Mouse (Mus musculus) midbrain, embryonic 15.5 days (tissue): ENCODE data around the gene Olfr1382. TPM values are rescaled to one million over a fixed set of nuclear protein-coding genes. Genes with fewer than 3 reads are reported as not detected.

Experiments
- polyA plus RNA-seq: library from polyadenylated mRNA; unstranded; fragments of >200 nt; fragmentation: Nextera tagmentation; extraction: Ambion mirVana; gene quantifications from 2 replicates; pipeline ENCODE4 v1.2.1, GENCODE M21; 2015

Gene Olfr1382
- polyA plus RNA-seq, 1 experiment from 2014 or later: not detected

Other genes with a start within 250 kb of the Olfr1382 start
- 0.05 TPM in 1 of 2 replicates, not detected in the other for gene Olfr1393, start 249.9 kb upstream of the Olfr1382 start, polyA plus RNA-seq
- 0.04 and 0.05 TPM in 2 replicates for gene Olfr1392, start 243.0 kb upstream of the Olfr1382 start, polyA plus RNA-seq
- gene Olfr10, start 223.5 kb upstream of the Olfr1382 start, polyA plus RNA-seq: not detected in 2 replicates
- gene Olfr1391, start 205.5 kb upstream of the Olfr1382 start, polyA plus RNA-seq: not detected in 2 replicates
- gene Olfr1390, start 193.1 kb upstream of the Olfr1382 start, polyA plus RNA-seq: not detected in 2 replicates
- not detected in 2 replicates for gene Olfr1389, start 105.2 kb upstream of the Olfr1382 start, polyA plus RNA-seq
- 0.05 TPM in 1 of 2 replicates, not detected in the other for gene Olfr1388, start 91.6 kb upstream of the Olfr1382 start, polyA plus RNA-seq
- not detected in 2 replicates for gene Olfr1387, start 72.9 kb upstream of the Olfr1382 start, polyA plus RNA-seq
- gene Olfr1386, start 63.2 kb upstream of the Olfr1382 start, polyA plus RNA-seq: not detected in 2 replicates
- 0.05 and 0.08 TPM in 2 replicates for gene Olfr1385, start 39.2 kb upstream of the Olfr1382 start, polyA plus RNA-seq
- not detected in 2 replicates for gene Olfr1384, start 21.5 kb upstream of the Olfr1382 start, polyA plus RNA-seq
- not detected in 2 replicates for gene Olfr1383, start 8.6 kb upstream of the Olfr1382 start, polyA plus RNA-seq
- gene Olfr1381, start 15.2 kb downstream of the Olfr1382 start, polyA plus RNA-seq: not detected in 2 replicates
- gene Olfr1380, start 28.6 kb downstream of the Olfr1382 start, polyA plus RNA-seq: not detected in 2 replicates
- 1.9 TPM in 2 replicates for gene Flt4, start 81.0 kb downstream of the Olfr1382 start, polyA plus RNA-seq
- not detected in 2 replicates for gene Scgb3a1, start 135.4 kb downstream of the Olfr1382 start, polyA plus RNA-seq
- gene Cnot6, start 184.5 kb downstream of the Olfr1382 start, polyA plus RNA-seq: 47.4 and 52.2 TPM in 2 replicates